Mouse (Mus musculus) limb, embryonic 12.5 days (tissue): ENCODE data around the gene Gpam. TPM values are rescaled to one million over a fixed set of nuclear protein-coding genes. Genes with fewer than 3 reads are reported as not detected.

Experiments used
- ATAC-seq: fragments of 200-750 bp; cut with Nextera tagmentation; 2 replicates; pipeline ENCODE4 v1.8.0; 2017; ENCODE audit warnings: low read depth, moderate TSS enrichment; ENCODE audit not compliant: insufficient number of reproducible peaks, insufficient read depth, low FRiP score, low TSS enrichment
- H3K27ac ChIP-seq: fragments of 300-500 bp; sonication (generic); 2 replicates; pipeline ENCODE4 v1.5.1; 2016; ENCODE audit warnings: mild to moderate bottlenecking, moderate library complexity
- H3K27me3 ChIP-seq: fragments of 300-500 bp; sonication (generic); 2 replicates; pipeline ENCODE4 v1.6.1; 2016; ENCODE audit warnings: mild to moderate bottlenecking, moderate library complexity
- H3K36me3 ChIP-seq: fragments of 300-500 bp; sonication (generic); 2 replicates; pipeline ENCODE4 v1.6.1; 2016; ENCODE audit warnings: mild to moderate bottlenecking, moderate library complexity
- H3K4me1 ChIP-seq: fragments of 300-500 bp; sonication (generic); replicated peaks from 2 replicates; pipeline ENCODE4 v1.6.1; 2016
- H3K4me2 ChIP-seq: fragments of 300-500 bp; sonication (generic); 2 replicates; pipeline ENCODE4 v1.6.1; 2016; ENCODE audit warnings: mild to moderate bottlenecking, moderate library complexity
- H3K4me3 ChIP-seq: fragments of 300-500 bp; sonication (generic); replicated peaks from 2 replicates; pipeline ENCODE4 v1.5.1; 2016; ENCODE audit warnings: mild to moderate bottlenecking
- H3K9ac ChIP-seq: fragments of 300-500 bp; sonication (generic); replicated peaks from 2 replicates; pipeline ENCODE4 v1.6.1; 2016; ENCODE audit warnings: mild to moderate bottlenecking, moderate library complexity
- H3K9me3 ChIP-seq: fragments of 300-500 bp; sonication (generic); 2 replicates; pipeline ENCODE4 v1.6.1; 2016; ENCODE audit warnings: mild to moderate bottlenecking, moderate library complexity
- WGBS: fragments of 180-500 bp; shearing (Covaris S2); methylation state at CpG from one replicate; pipeline ENCODE4 v1.1.7; 2016; 5-methylcytosine and 5-hydroxymethylcytosine counted together
- polyA plus RNA-seq: library from polyadenylated mRNA; unstranded; fragments of >200 nt; fragmentation: Nextera tagmentation; extraction: Ambion mirVana; gene quantifications from 2 replicates; pipeline ENCODE4 v1.2.1, GENCODE M21; 2016

The Gpam gene
- polyA plus RNA-seq, 1 experiment from 2014 or later, result 18.2 TPM

DNA sequence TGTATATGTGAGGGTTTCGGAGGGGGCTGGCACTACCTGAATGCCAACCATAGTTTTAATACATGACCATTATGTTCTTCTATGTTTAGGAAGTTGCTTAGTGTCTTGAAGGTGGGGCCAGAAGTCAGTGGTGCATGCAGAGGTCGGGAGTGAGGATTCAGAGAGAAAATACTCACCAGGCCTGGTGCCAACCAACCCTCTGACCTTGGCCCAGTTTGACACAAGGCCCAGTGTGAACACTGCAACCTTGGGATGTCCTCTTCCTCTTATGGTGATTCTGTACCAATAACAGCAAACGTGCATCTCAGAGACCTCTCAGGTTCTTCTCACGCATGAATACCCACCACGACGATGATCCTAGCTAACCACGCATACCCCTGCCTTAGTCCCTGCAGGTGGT, 11.5 kb upstream of the Gpam start:
- no peak overlapping the region for H3K9ac ChIP-seq
- 88% methylated on average over 7 of the region's 7 CpGs for WGBS
- H3K4me1 ChIP-seq, result 0 out of 2 replicates have a peak, but pooled peaks cover 6% of the 10 kb centered on the region
- H3K36me3 ChIP-seq, result no peaks in the 10 kb centered on the region
- no peak overlapping the region for H3K4me3 ChIP-seq
- H3K27me3 ChIP-seq, result no peaks in the 10 kb centered on the region
- no peak overlapping the region for H3K27ac ChIP-seq
- no peaks in the 10 kb centered on the region for H3K9me3 ChIP-seq
- ATAC-seq, result no peak
- no peak overlapping the region for H3K4me2 ChIP-seq

DNA sequence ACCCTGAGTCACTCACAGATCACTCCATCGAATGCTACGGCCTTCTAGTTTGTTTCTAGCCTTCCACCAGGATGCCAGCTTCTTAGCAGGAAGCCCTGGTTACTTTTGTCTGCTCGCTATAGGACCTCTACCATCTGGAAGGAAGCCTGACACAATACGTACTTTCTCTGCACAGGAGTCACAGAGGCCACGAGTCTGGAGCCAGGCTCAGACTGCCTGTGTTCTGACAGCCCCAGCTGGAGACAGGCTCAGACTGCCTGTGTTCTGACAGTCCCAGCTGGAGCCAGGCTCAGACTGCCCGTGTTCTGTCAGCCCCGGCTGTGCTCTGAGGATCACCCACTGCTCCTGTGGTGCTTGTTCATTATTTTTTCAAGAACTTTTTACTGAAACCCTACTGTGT, 10.8 kb upstream of the Gpam start:
- Histone ChIP-seq H3K36me3 (no peaks in the 10 kb centered on the region), H3K9me3 (no peaks in the 10 kb centered on the region), H3K4me2 (no peak overlapping the region), H3K4me1 (0 out of 2 replicates have a peak, but pooled peaks cover 5% of the 10 kb centered on the region), H3K27me3 (no peaks in the 10 kb centered on the region), H3K27ac (no peak overlapping the region), H3K9ac (no peak overlapping the region), H3K4me3 (no peak overlapping the region)
- ATAC-seq, result no peak
- 57% methylated on average over 7 of the region's 7 CpGs for WGBS

GRCm38 (mm10) chr19:55136693-55137427, 9.8 kb upstream of the Gpam start:
- no peak overlapping the region for H3K4me3 ChIP-seq
- ATAC-seq, result no peak
- no peaks in the 10 kb centered on the region for H3K36me3 ChIP-seq
- H3K27ac ChIP-seq, result no peak overlapping the region
- no peaks in the 10 kb centered on the region for H3K27me3 ChIP-seq
- H3K4me2 ChIP-seq, result no peak overlapping the region
- H3K9me3 ChIP-seq, result no peaks in the 10 kb centered on the region
- WGBS, result 60% methylated on average over 4 of the region's 4 CpGs
- H3K4me1 ChIP-seq, result 0 out of 2 replicates have a peak, but pooled peaks cover 5% of the 10 kb centered on the region
- no peak overlapping the region for H3K9ac ChIP-seq

- no peaks in the 10 kb centered on the region for H3K36me3 ChIP-seq
- H3K4me3 ChIP-seq, result no peak overlapping the region
- ATAC-seq, result no peak
- H3K9ac ChIP-seq, result no peak overlapping the region
- no peak overlapping the region for H3K27ac ChIP-seq
- 0 out of 2 replicates have a peak, but pooled peaks cover 5% of the 10 kb centered on the region for H3K4me1 ChIP-seq
- 87% methylated on average over 3 of the region's 3 CpGs for WGBS
- no peaks in the 10 kb centered on the region for H3K9me3 ChIP-seq
- no peaks in the 10 kb centered on the region for H3K27me3 ChIP-seq
- H3K4me2 ChIP-seq, result no peak overlapping the region
These were observed 8.9 kb upstream of the Gpam start for GRCm38 (mm10) chr19:55135918-55136317.

- 74% methylated on average over 9 of the region's 9 CpGs for WGBS
- Histone ChIP-seq H3K27me3 (no peaks in the 10 kb centered on the region), H3K4me2 (no peak overlapping the region), H3K27ac (no peak overlapping the region), H3K4me3 (no peak overlapping the region), H3K9ac (no peak overlapping the region), H3K9me3 (no peaks in the 10 kb centered on the region), H3K4me1 (0 out of 2 replicates have a peak, but pooled peaks cover 5% of the 10 kb centered on the region), H3K36me3 (no peaks in the 10 kb centered on the region)
- no peak for ATAC-seq
These were observed 7.5 kb upstream of the Gpam start for GRCm38 (mm10) chr19:55134521-55134920.

DNA sequence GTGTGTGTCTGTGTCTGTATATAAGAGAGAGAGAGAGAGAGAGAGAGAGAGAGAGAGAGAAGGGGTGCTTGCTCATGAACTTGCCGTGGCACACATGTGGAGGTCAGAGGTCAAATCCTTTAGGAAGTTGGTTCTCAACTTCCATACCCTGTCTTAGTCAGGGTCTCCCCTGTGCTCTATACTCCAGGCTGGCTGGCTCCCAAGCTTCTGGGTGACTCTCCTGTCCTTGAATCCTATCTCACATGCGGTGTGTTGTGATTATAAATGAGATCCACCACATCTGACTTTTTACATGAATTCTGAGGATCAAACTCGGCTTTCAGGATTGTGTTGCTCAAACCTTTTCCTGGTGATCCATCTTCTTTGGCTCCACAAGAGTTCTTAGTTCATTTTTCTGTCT, 5.4 kb upstream of the Gpam start:
- H3K27me3 ChIP-seq, result no peaks in the 10 kb centered on the region
- no peaks in the 10 kb centered on the region for H3K9me3 ChIP-seq
- H3K27ac ChIP-seq, result no peak overlapping the region
- no peaks in the 10 kb centered on the region for H3K36me3 ChIP-seq
- 85% methylated on average over 3 of the region's 3 CpGs for WGBS
- no peak overlapping the region for H3K4me3 ChIP-seq
- H3K4me2 ChIP-seq, result no peak overlapping the region
- peaks cover 10% of the 10 kb centered on the region for H3K4me1 ChIP-seq
- H3K9ac ChIP-seq, result no peak overlapping the region
- no peak for ATAC-seq

DNA sequence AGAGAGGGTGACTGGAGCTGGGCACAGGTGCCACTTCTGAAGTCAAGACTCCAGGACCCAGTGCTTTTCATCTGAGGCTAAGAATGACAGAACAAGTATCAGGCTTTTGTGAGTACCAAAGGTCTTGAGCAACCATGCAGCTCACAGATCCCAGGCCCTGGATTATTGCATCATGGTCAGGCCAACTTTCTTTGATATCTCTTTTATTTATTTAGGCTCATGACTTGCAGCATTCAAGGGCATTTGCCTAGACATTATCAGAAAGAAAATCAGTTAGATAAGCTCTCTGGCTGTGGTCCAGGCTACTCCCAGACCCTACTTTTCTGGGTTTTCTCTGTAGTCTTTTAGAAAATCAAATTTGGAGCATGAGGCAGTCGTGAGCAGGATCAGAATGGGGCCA, 4.7 kb upstream of the Gpam start:
- Histone ChIP-seq H3K9me3 (no peaks in the 10 kb centered on the region), H3K27ac (no peak overlapping the region), H3K4me2 (no peak overlapping the region), H3K9ac (no peak overlapping the region), H3K27me3 (no peaks in the 10 kb centered on the region), H3K36me3 (no peaks in the 10 kb centered on the region), H3K4me1 (peaks cover 14% of the 10 kb centered on the region), H3K4me3 (no peak overlapping the region)
- no peak for ATAC-seq
- 72% methylated on average over 1 of the region's 1 CpGs for WGBS

- H3K27ac ChIP-seq, result no peak overlapping the region
- H3K4me2 ChIP-seq, result no peak overlapping the region
- no peak overlapping the region for H3K9ac ChIP-seq
- no peak overlapping the region for H3K4me3 ChIP-seq
- peaks cover 11% of the 10 kb centered on the region for H3K4me1 ChIP-seq
- 0 out of 2 replicates have a peak, but pooled peaks have one; percentile 66 for ATAC-seq
- H3K9me3 ChIP-seq, result no peaks in the 10 kb centered on the region
- WGBS, result 94% methylated on average over 1 of the region's 1 CpGs
- no peaks in the 10 kb centered on the region for H3K36me3 ChIP-seq
- no peaks in the 10 kb centered on the region for H3K27me3 ChIP-seq
These were observed 1.4 kb upstream of the Gpam start for GRCm38 (mm10) chr19:55128469-55128868.

GRCm38 (mm10) chr19:55125456-55125855, 1.6 kb downstream of the Gpam start:
- H3K36me3 ChIP-seq, result no peaks in the 10 kb centered on the region
- 84% methylated on average over 3 of the region's 3 CpGs for WGBS
- H3K4me1 ChIP-seq, result peaks cover 19% of the 10 kb centered on the region

GRCm38 (mm10) chr19:55123001-55123536, 4.0 kb downstream of the Gpam start:
- Histone ChIP-seq H3K27me3 (no peaks in the 10 kb centered on the region), H3K4me2 (no peak overlapping the region), H3K36me3 (no peaks in the 10 kb centered on the region), H3K4me3 (no peak overlapping the region), H3K27ac (no peak overlapping the region), H3K4me1 (peaks cover 19% of the 10 kb centered on the region), H3K9me3 (no peaks in the 10 kb centered on the region), H3K9ac (no peak overlapping the region)
- WGBS, result 61% methylated on average over 11 of the region's 11 CpGs
- ATAC-seq, result no peak

More at GRCm38 (mm10) chr19:55125456-55125855, 1.6 kb downstream of the Gpam start:
- Histone ChIP-seq H3K4me2 (no peak overlapping the region), H3K9me3 (no peaks in the 10 kb centered on the region), H3K4me3 (no peak overlapping the region), H3K9ac (no peak overlapping the region), H3K27me3 (no peaks in the 10 kb centered on the region), H3K27ac (no peak overlapping the region)
- no peak for ATAC-seq

DNA sequence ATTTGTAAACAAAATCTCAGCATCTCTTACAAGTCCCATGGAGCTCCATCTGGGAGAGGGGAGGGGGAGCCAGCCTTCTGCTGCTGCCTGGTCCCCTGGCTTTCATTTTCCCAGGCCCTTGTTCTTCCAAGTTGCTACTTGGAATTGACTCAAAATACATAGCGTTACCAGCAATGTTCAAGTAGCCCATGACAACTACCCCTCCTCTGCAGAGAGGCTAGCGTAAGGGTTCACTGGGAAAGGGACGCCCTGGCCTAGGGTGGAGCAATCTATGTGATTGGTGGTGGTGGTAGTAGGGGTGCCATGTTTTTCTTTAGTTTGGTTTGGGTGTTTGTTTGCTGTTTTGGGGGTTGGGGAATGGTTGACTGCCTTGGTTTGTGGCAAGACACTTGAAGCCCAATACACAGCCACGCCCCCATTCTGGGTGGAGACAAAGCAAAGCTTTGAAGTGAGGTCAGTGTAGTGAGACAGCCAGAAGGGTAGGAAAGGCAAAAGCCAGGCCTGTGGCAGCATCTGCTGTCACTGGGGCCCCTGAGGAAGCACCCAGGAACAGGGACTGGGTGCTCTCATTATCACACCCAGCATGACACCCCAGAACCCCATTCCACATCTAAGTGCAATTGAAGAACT, 4.6 kb downstream of the Gpam start:
- peaks cover 14% of the 10 kb centered on the region for H3K4me1 ChIP-seq

More for the DNA sequence above, 4.6 kb downstream of the Gpam start:
- WGBS, result 84% methylated on average over 4 of the region's 4 CpGs
- no peak overlapping the region for H3K9ac ChIP-seq
- no peaks in the 10 kb centered on the region for H3K27me3 ChIP-seq
- H3K36me3 ChIP-seq, result no peaks in the 10 kb centered on the region
- ATAC-seq, result no peak
- H3K4me2 ChIP-seq, result no peak overlapping the region
- no peak overlapping the region for H3K27ac ChIP-seq
- no peaks in the 10 kb centered on the region for H3K9me3 ChIP-seq
- no peak overlapping the region for H3K4me3 ChIP-seq
